Mouse (Mus musculus) liver, embryonic 15.5 days (tissue): Measurements from ENCODE around the gene Bhlhe40. TPM values are rescaled to one million over a fixed set of nuclear protein-coding genes. Genes with fewer than 3 reads are reported as not detected.

ENCODE experiments used
- ATAC-seq: fragments of 200-750 bp; cut with Nextera tagmentation; 2 replicates; pipeline ENCODE4 v1.8.0; 2017; ENCODE audit warnings: moderate number of reproducible peaks, mild to moderate bottlenecking, moderate library complexity; ENCODE audit not compliant: insufficient read depth
- H3K27ac ChIP-seq: fragments of 300-500 bp; sonication (generic); replicated peaks from 2 replicates; pipeline ENCODE4 v1.5.1; 2015; ENCODE audit warnings: mild to moderate bottlenecking, inconsistent platforms
- H3K27me3 ChIP-seq: fragments of 300-500 bp; sonication (generic); 2 replicates; pipeline ENCODE4 v1.6.1; 2015; ENCODE audit warnings: mild to moderate bottlenecking, inconsistent platforms
- H3K36me3 ChIP-seq: fragments of 300-500 bp; sonication (generic); replicated peaks from 2 replicates; pipeline ENCODE4 v1.6.1; 2015; ENCODE audit warnings: moderate library complexity, mild to moderate bottlenecking, inconsistent platforms
- H3K4me1 ChIP-seq: fragments of 300-500 bp; sonication (generic); replicated peaks from 2 replicates; pipeline ENCODE4 v1.6.1; 2015; ENCODE audit warnings: inconsistent platforms
- H3K4me2 ChIP-seq: fragments of 300-500 bp; sonication (generic); 2 replicates; pipeline ENCODE4 v1.6.1; 2015; ENCODE audit warnings: moderate library complexity, mild to moderate bottlenecking, inconsistent platforms
- H3K4me3 ChIP-seq: fragments of 300-500 bp; sonication (generic); replicated peaks from 2 replicates; pipeline ENCODE4 v1.5.1; 2015; ENCODE audit warnings: mild to moderate bottlenecking, inconsistent platforms
- H3K9ac ChIP-seq: fragments of 300-500 bp; sonication (generic); 2 replicates; pipeline ENCODE4 v1.6.1; 2015; ENCODE audit warnings: moderate library complexity, mild to moderate bottlenecking, inconsistent platforms
- H3K9me3 ChIP-seq: fragments of 300-500 bp; sonication (generic); replicated peaks from 2 replicates; pipeline ENCODE4 v1.6.1; 2016; ENCODE audit warnings: inconsistent platforms
- WGBS: fragments of 180-500 bp; shearing (Covaris S2); methylation state at CpG from one replicate; pipeline ENCODE4 v1.1.7; 2015; ENCODE audit warnings: mixed read lengths; ENCODE audit not compliant: insufficient replicate concordance; 5-methylcytosine and 5-hydroxymethylcytosine counted together
- polyA plus RNA-seq: library from polyadenylated mRNA; unstranded; fragments of >200 nt; fragmentation: Nextera tagmentation; extraction: Ambion mirVana; gene quantifications from 2 replicates; pipeline ENCODE4 v1.2.1, GENCODE M21; 2015

Bhlhe40 gene
- polyA plus RNA-seq, 1 experiment from 2014 or later = 13.2 TPM

- Histone ChIP-seq H3K9me3 (no peaks in the 10 kb centered on the region), H3K9ac (no peak overlapping the region), H3K36me3 (no peaks in the 10 kb centered on the region), H3K27me3 (no peaks in the 10 kb centered on the region), H3K4me3 (no peak overlapping the region), H3K27ac (no peak overlapping the region), H3K4me2 (no peak overlapping the region), H3K4me1 (0 out of 2 replicates have a peak, but pooled peaks cover 4% of the 10 kb centered on the region)
- WGBS = 67% methylated on average over 6 of the region's 6 CpGs
- ATAC-seq = no peak
These were observed 12.4 kb upstream of the Bhlhe40 start for GRCm38 (mm10) chr6:108648072-108648471.

DNA sequence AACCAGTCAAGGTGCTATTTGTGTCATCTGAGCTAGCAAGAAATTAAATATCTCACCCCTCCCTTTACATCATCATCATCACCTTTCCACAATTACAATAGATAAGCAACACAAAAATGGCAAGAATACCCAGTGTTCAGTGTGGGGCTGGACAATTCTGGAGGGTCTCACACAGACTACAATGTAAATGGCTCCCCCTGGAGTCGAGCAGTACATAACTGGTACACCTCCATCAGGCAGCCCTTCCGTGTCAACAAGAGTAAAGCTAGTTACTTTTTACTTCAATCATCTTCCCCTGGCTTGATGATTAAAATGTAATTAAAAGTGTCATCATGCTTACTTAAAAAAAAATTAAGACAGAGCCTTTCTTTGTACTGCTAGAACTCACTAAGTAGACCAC, 4.6 kb upstream of the Bhlhe40 start:
- no peak overlapping the region for H3K4me2 ChIP-seq
- H3K9me3 ChIP-seq = no peaks in the 10 kb centered on the region
- peaks cover 10% of the 10 kb centered on the region for H3K4me1 ChIP-seq
- no peak overlapping the region for H3K9ac ChIP-seq
- no peaks in the 10 kb centered on the region for H3K36me3 ChIP-seq
- no peak for ATAC-seq
- no peak overlapping the region for H3K27ac ChIP-seq
- peaks cover 45% of the 10 kb centered on the region for H3K27me3 ChIP-seq
- no peak overlapping the region for H3K4me3 ChIP-seq
- 42% methylated on average over 2 of the region's 2 CpGs for WGBS

GRCm38 (mm10) chr6:108658051-108658415, 2.4 kb upstream of the Bhlhe40 start:
- Histone ChIP-seq H3K27me3 (peaks cover 62% of the 10 kb centered on the region), H3K9me3 (no peaks in the 10 kb centered on the region), H3K4me2 (peak overlapping the region; percentile 65), H3K4me3 (peak overlapping the region; percentile 4; the same call in 1 of the 2 replicates), H3K36me3 (no peaks in the 10 kb centered on the region), H3K27ac (peak overlapping the region; percentile 89), H3K4me1 (peaks cover 10% of the 10 kb centered on the region), H3K9ac (no peak overlapping the region; the same call in 1 of the 2 replicates)
- 27% methylated on average over 3 of the region's 3 CpGs for WGBS
- no peak for ATAC-seq

- peak overlapping the region; percentile 51 for H3K4me3 ChIP-seq
- H3K9me3 ChIP-seq = no peaks in the 10 kb centered on the region
- no peaks in the 10 kb centered on the region for H3K36me3 ChIP-seq
- H3K9ac ChIP-seq = peak overlapping the region; percentile 27; the same call in 1 of the 2 replicates
- peak overlapping the region; percentile 65 for H3K4me2 ChIP-seq
- peaks cover 10% of the 10 kb centered on the region for H3K4me1 ChIP-seq
- WGBS = 2% methylated on average over 31 of the region's 31 CpGs
- H3K27me3 ChIP-seq = peaks cover 62% of the 10 kb centered on the region
- H3K27ac ChIP-seq = peak overlapping the region; percentile 89
- ATAC-seq = no peak
These were observed 1.8 kb upstream of the Bhlhe40 start for GRCm38 (mm10) chr6:108658416-108659201.

- Histone ChIP-seq H3K4me2 (peak overlapping the region; percentile 65), H3K36me3 (no peaks in the 10 kb centered on the region), H3K4me1 (peaks cover 11% of the 10 kb centered on the region), H3K27ac (peak overlapping the region; percentile 89), H3K4me3 (peak overlapping the region; percentile 51), H3K9me3 (no peaks in the 10 kb centered on the region), H3K9ac (peak overlapping the region; percentile 27; the same call in 1 of the 2 replicates), H3K27me3 (peaks cover 62% of the 10 kb centered on the region)
- peak; percentile 70 for ATAC-seq
- WGBS = under 1% methylated on average over 41 of the region's 42 CpGs
These were observed 1.2 kb upstream of the Bhlhe40 start for GRCm38 (mm10) chr6:108659221-108659725.

DNA sequence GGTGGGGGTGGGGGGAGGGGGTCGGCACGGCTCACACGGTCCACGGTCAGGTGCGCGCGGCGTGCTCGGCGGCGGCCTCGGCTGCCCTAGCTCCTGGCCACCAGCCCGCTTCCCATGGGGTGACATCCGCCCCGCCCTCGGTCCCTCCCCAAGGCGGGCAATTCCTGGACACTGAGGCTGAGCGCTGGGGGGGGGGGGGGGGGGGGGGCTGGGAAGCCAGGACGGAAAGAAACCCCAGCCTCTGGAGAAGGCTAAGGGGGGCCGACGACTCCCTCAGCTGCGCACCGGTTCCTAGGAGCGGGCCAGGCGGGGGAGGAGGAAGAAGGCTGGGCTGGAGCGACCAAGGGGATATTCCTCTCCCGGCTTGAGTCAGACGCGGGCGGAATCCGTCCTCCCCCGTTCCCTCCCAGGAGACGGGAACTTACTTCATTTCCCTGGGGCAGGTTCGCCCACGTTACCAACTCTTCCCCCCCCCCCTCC, 663 bp upstream of the Bhlhe40 start:
- Histone ChIP-seq H3K4me2 (peak overlapping the region; percentile 65), H3K9me3 (no peaks in the 10 kb centered on the region), H3K27me3 (peaks cover 62% of the 10 kb centered on the region), H3K27ac (peak overlapping the region; percentile 89), H3K4me3 (peak overlapping the region; percentile 51), H3K36me3 (peaks cover 5% of the 10 kb centered on the region), H3K4me1 (peaks cover 14% of the 10 kb centered on the region), H3K9ac (peak overlapping the region; percentile 39)
- under 1% methylated on average over 21 of the region's 35 CpGs for WGBS
- peak; percentile 77 for ATAC-seq

GRCm38 (mm10) chr6:108660878-108661389, 505 bp downstream of the Bhlhe40 start:
- Histone ChIP-seq H3K27me3 (peaks cover 62% of the 10 kb centered on the region), H3K4me1 (peaks cover 20% of the 10 kb centered on the region), H3K36me3 (peaks cover 14% of the 10 kb centered on the region), H3K4me3 (peak overlapping the region; percentile 51), H3K4me2 (peak overlapping the region; percentile 65), H3K27ac (peak overlapping the region; percentile 89), H3K9ac (peak overlapping the region; percentile 49), H3K9me3 (no peaks in the 10 kb centered on the region)
- 2% methylated on average over 18 of the region's 18 CpGs for WGBS
- no peak; the same call in 1 of the 2 replicates for ATAC-seq

DNA sequence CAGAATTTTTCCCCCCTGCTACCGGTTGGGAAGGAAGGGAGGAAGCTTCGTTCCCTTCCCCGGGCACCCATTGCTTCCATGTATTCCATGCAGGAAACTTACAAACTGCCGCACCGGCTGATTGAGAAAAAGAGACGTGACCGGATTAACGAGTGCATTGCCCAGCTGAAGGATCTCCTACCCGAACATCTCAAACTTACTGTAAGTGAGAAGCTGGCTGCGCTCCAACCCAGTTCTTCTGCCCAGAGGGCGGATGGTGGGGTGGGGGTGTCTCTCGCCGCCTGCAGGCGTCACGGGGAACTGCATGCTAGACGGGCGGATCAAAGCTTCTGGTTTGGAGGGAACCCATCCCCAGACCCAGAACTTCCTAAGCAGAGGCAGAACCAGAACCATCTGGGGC, 983 bp downstream of the Bhlhe40 start:
- peak overlapping the region; percentile 65 for H3K4me2 ChIP-seq
- peaks cover 14% of the 10 kb centered on the region for H3K36me3 ChIP-seq
- H3K4me1 ChIP-seq = peaks cover 20% of the 10 kb centered on the region
- ATAC-seq = no peak
- H3K4me3 ChIP-seq = peak overlapping the region; percentile 51
- H3K27me3 ChIP-seq = peaks cover 61% of the 10 kb centered on the region
- no peaks in the 10 kb centered on the region for H3K9me3 ChIP-seq
- H3K27ac ChIP-seq = peak overlapping the region; percentile 89
- H3K9ac ChIP-seq = peak overlapping the region; percentile 49
- 1% methylated on average over 17 of the region's 17 CpGs for WGBS

GRCm38 (mm10) chr6:108661890-108662289, 1.5 kb downstream of the Bhlhe40 start:
- H3K27me3 ChIP-seq = peaks cover 56% of the 10 kb centered on the region
- peaks cover 14% of the 10 kb centered on the region for H3K36me3 ChIP-seq
- H3K27ac ChIP-seq = no peak overlapping the region
- no peak overlapping the region; the same call in 1 of the 2 replicates for H3K9ac ChIP-seq
- ATAC-seq = no peak
- 43% methylated on average over 6 of the region's 6 CpGs for WGBS
- H3K4me3 ChIP-seq = peak overlapping the region; percentile 51
- H3K4me2 ChIP-seq = peak overlapping the region; percentile 65
- H3K9me3 ChIP-seq = no peaks in the 10 kb centered on the region
- peaks cover 20% of the 10 kb centered on the region for H3K4me1 ChIP-seq

DNA sequence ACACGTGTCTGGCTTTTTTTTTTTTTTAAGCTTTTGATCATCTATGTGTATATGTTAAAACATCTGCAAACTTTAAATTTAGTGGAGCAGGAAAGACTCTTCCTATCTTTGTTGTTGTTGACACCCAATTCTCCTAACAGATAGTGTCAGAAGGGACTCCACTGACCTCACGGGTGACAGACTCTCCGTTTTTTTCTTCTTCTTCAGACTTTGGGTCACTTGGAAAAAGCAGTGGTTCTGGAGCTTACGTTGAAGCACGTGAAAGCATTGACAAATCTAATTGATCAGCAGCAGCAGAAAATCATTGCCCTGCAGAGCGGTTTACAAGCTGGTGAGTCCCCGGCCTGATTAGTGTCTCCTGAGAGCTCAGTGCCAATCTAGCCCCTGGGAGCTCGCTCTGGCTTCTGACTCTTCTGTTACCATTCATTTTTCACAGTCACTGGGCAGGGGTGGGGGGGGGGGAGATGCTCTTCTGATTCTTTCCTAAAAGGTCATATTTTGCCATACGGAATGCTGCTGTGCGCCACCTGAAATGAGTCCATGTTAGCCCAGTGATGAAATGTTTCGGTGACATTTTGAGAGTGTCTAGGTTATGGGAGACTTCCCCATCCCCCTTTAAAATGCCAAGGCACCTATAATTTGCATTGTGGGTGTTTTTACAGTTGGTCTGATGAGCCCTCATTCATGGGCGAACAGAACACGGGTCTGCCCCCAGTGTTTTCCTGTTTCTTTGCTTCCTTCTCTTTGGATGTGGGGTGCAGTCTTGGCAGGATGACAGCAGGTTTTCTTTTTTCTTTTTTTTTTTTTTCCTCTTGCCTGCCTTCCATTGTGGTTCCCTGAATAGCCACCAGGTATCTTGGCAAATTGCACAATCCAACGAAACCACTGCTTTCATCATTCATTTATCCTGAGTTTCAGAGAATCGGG, 2.1 kb downstream of the Bhlhe40 start:
- peak overlapping the region; percentile 51 for H3K4me3 ChIP-seq
- no peak for ATAC-seq

More for the DNA sequence above, 2.1 kb downstream of the Bhlhe40 start:
- H3K27me3 ChIP-seq = peaks cover 49% of the 10 kb centered on the region
- 51% methylated on average over 15 of the region's 15 CpGs for WGBS
- peaks cover 14% of the 10 kb centered on the region for H3K36me3 ChIP-seq
- no peak overlapping the region for H3K27ac ChIP-seq
- peaks cover 21% of the 10 kb centered on the region for H3K4me1 ChIP-seq
- no peak overlapping the region for H3K9ac ChIP-seq
- H3K4me2 ChIP-seq = peak overlapping the region; percentile 65
- H3K9me3 ChIP-seq = no peaks in the 10 kb centered on the region
